Mouse (Mus musculus): ENCODE measurements around the gene Mslnl. TPM values are rescaled to one million over a fixed set of nuclear protein-coding genes. Genes with fewer than 3 reads are reported as not detected.

Mslnl gene
- total RNA-seq, 2 experiments from 2014 or later: 0.12 TPM; not detected in 1

GRCm38 (mm10) chr17:25744311-25744710 is 8.5 kb downstream of the Mslnl start:
- DNase-seq: no peak

- no peak for DNase-seq
Observed at GRCm38 (mm10) chr17:25748238-25748637, 12.4 kb downstream of the Mslnl start.

GRCm38 (mm10) chr17:25749314-25749713 is 13.5 kb downstream of the Mslnl start:
- DNase-seq: no peak

- peak in 1 of 2 experiments; percentile 15 for DNase-seq
Observed at GRCm38 (mm10) chr17:25751446-25751845, 15.6 kb downstream of the Mslnl start.

GRCm38 (mm10) chr17:25754241-25754640 is 18.4 kb downstream of the Mslnl start, which contains the start of gene Msln:
Gene Msln, minus strand, starts transcription at chr17:25754378.
- DNase-seq: no peak

GRCm38 (mm10) chr17:25755086-25755485 is 19.2 kb downstream of the Mslnl start:
- no peak for DNase-seq

- no peak for DNase-seq
Observed at GRCm38 (mm10) chr17:25755627-25756377, 20.0 kb downstream of the Mslnl start.

- no peak for DNase-seq
Observed at GRCm38 (mm10) chr17:25756378-25757242, 20.8 kb downstream of the Mslnl start.

- no peak for DNase-seq
Observed at GRCm38 (mm10) chr17:25757691-25758090, 21.8 kb downstream of the Mslnl start.

GRCm38 (mm10) chr17:25760148-25760547 is 24.3 kb downstream of the Mslnl start:
- DNase-seq: no peak

GRCm38 (mm10) chr17:25761561-25761970 is 25.7 kb downstream of the Mslnl start:
- DNase-seq: no peak

GRCm38 (mm10) chr17:25762591-25762990 is 26.7 kb downstream of the Mslnl start:
- DNase-seq: no peak

- no peak for DNase-seq
Observed at GRCm38 (mm10) chr17:25765886-25766285, 30.0 kb downstream of the Mslnl start.

- no peak for DNase-seq
Observed at GRCm38 (mm10) chr17:25769331-25769730, 33.5 kb downstream of the Mslnl start.

GRCm38 (mm10) chr17:25773549-25774120 is 37.8 kb downstream of the Mslnl start, which contains the start of gene Narfl:
Gene Narfl, plus strand, starts transcription at chr17:25773776.
- peak; percentile 98 for DNase-seq

- no peak for DNase-seq
Observed at GRCm38 (mm10) chr17:25775318-25776062, 39.6 kb downstream of the Mslnl start.

GRCm38 (mm10) chr17:25777948-25778347 is 42.1 kb downstream of the Mslnl start:
- no peak for DNase-seq

GRCm38 (mm10) chr17:25781339-25781738 is 45.5 kb downstream of the Mslnl start:
- no peak for DNase-seq

GRCm38 (mm10) chr17:25783086-25783485 is 47.2 kb downstream of the Mslnl start:
- peak in 1 of 2 experiments; percentile 26 for DNase-seq

- no peak for DNase-seq
Observed at GRCm38 (mm10) chr17:25783861-25784574, 48.2 kb downstream of the Mslnl start.

GRCm38 (mm10) chr17:25785281-25785745 is 49.5 kb downstream of the Mslnl start, which contains the start of gene Haghl:
Gene Haghl, minus strand, starts transcription at chr17:25785673.
- peak; percentile 94 to 95 for DNase-seq

Measured in layer of hippocampus, postnatal 36 days (tissue).